Mouse (Mus musculus) cerebellum, adult 2 months (tissue): ENCODE measurements around the gene Plxna1. TPM values are rescaled to one million over a fixed set of nuclear protein-coding genes. Genes with fewer than 3 reads are reported as not detected.
A peak's percentile ranks its signal among the peaks of the same experiment; 100 is the strongest.

Experiments used
- DNase-seq, 2 experiments: peaks; one replicate each; pipeline ENCODE4 v3.0.0; 2021
- H3K27ac ChIP-seq: fragments of 200-500 bp; 2 replicates; pipeline ENCODE4 v1.5.1; 2012; ENCODE audit warnings: low read length, control low read depth, inconsistent platforms; ENCODE audit not compliant: insufficient read depth
- H3K27me3 ChIP-seq: fragments of 200-500 bp; 2 replicates; pipeline ENCODE4 v1.6.1; 2012; ENCODE audit warnings: inconsistent platforms, mild to moderate bottlenecking, low read length, moderate library complexity; ENCODE audit not compliant: control insufficient read depth, insufficient read depth
- H3K4me1 ChIP-seq: fragments of 200-500 bp; 2 replicates; pipeline ENCODE4 v1.6.1; 2011; ENCODE audit warnings: low read length; ENCODE audit not compliant: control insufficient read depth, insufficient read depth
- H3K4me3 ChIP-seq: fragments of 200-500 bp; replicated peaks from 2 replicates; pipeline ENCODE3; 2011; ENCODE audit warnings: mild to moderate bottlenecking, low read depth, low read length, control low read depth; ENCODE audit not compliant: insufficient read depth
- CTCF ChIP-seq: fragments of 200-500 bp; IDR thresholded peaks from 2 replicates; pipeline ENCODE4 v1.5.1; 2011; ENCODE audit warnings: low read depth, mild to moderate bottlenecking, control low read depth, low read length, moderate library complexity, borderline replicate concordance; ENCODE audit not compliant: insufficient read depth
- POLR2A ChIP-seq: fragments of 200-500 bp; IDR thresholded peaks from 2 replicates; pipeline ENCODE4 v1.6.1; 2011; ENCODE audit warnings: low read length, control low read depth, borderline replicate concordance; ENCODE audit not compliant: insufficient read depth
- WGBS: fragments of 180-500 bp; shearing (Covaris S2); methylation state at CpG from one replicate; pipeline ENCODE4 v1.1.7; 2018; 5-methylcytosine and 5-hydroxymethylcytosine counted together
- polyA plus RNA-seq: library from polyadenylated mRNA; depleted of rRNA; stranded (reverse); fragments of >200 nt; gene quantifications from 2 replicates; pipeline ENCODE4 v1.2.3, GENCODE M21; 2012

Gene Plxna1
- polyA plus RNA-seq, 1 experiment: 59.7 TPM

DNA sequence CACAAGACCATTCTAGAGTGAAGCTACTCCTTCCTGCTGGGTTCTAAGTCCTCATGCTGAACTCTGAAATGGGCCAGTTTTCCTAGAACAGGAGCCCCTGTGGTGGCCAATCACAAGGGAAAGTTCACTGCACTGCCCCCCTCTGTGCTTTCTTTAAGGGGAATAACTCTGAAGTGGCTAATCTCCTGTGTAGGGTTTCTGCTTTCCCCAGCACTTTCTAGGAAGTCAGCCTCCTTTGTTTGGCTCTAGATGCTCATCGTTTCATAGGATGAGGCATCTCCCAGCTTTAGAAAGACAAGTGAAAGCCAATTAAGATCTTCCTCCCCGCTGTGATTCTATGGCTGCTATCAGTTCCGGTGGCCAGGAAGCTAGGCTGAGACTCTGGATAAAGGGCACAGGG lies 18.3 kb upstream of the Plxna1 start:
- TF ChIP-seq CTCF: no peak
- no peak for TF ChIP-seq POLR2A
- Histone ChIP-seq H3K27me3 (no peaks in the 10 kb centered on the region), H3K4me3 (no peak overlapping the region), H3K4me1 (peaks cover 26% of the 10 kb centered on the region), H3K27ac (no peak overlapping the region)
- WGBS: 61% methylated on average over 3 of the region's 3 CpGs
- no peak for DNase-seq

DNA sequence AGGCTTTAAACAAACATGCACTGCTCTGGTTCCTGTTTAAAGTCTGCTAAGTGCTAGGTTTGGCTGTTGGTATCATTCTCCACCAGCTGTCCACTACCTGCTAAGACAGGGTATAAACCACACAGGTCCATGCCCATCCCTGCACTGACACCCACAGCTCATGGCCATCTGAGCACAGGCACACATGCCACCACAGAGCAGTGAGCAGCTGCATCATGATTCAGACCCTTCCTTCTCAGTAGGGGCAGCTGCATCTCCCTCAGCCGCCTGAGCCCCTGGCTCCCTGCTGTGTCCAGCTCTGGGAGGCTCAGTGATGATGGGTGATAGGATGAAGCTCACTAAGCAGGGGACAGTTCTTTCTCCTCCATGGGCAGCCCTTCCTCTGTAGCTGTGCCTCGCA lies 15.8 kb upstream of the Plxna1 start:
- H3K4me3 ChIP-seq: no peak overlapping the region
- no peaks in the 10 kb centered on the region for H3K27me3 ChIP-seq
- no peak for DNase-seq
- H3K27ac ChIP-seq: no peak overlapping the region
- 63% methylated on average over 2 of the region's 2 CpGs for WGBS
- TF ChIP-seq POLR2A (no peak), CTCF (no peak)
- H3K4me1 ChIP-seq: peaks cover 20% of the 10 kb centered on the region

DNA sequence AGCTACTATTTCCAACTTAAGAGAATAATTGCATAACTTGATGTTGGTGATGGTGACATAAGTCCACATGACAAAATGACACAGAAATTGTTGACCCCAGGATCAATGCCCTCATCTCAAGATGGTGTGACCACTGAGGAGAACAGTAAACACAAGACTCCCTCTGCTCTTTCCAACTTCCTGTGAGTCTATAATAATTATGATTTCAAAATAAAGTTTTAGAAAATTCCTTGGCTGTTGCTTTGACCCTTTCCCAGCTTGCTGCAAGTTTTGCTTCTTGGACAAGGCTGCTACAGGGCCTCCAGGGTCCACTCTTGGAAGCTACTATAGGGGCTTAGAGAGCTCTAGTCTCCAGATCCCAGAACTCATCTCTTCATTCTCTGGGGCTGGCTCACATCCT lies 6.4 kb upstream of the Plxna1 start:
- DNase-seq: no peak
- Histone ChIP-seq H3K27ac (no peak overlapping the region), H3K4me1 (no peaks in the 10 kb centered on the region; the same call in 1 of the 2 replicates), H3K4me3 (no peak overlapping the region), H3K27me3 (no peaks in the 10 kb centered on the region)
- no peak for TF ChIP-seq CTCF
- no peak for TF ChIP-seq POLR2A

DNA sequence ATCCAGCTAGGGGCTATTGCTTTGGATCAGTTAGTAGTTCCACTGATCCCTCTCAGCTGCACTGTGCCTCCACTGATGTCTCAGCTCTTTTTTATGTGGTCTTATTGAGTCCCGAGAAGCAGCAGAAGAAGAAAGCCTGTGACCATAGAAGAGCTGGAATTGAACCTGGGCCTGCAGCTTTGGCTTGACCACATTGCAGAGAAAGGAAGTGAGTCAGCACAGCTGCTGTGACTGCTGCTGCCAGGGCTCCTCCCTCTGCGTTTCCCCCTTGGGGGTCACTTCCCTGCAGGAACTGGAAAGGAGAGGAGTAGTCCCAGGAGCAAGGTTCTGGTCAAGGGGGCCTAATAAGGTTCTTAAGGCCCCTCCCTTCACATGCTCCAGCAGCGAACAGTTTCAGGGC lies 1.9 kb upstream of the Plxna1 start:
- H3K4me1 ChIP-seq: peaks cover 18% of the 10 kb centered on the region
- no peak overlapping the region for H3K27ac ChIP-seq
- 81% methylated on average over 3 of the region's 3 CpGs for WGBS
- TF ChIP-seq POLR2A: no peak
- no peak for TF ChIP-seq CTCF
- H3K4me3 ChIP-seq: no peak overlapping the region
- H3K27me3 ChIP-seq: no peaks in the 10 kb centered on the region
- peak in 1 of 2 experiments; percentile 8 for DNase-seq

DNA sequence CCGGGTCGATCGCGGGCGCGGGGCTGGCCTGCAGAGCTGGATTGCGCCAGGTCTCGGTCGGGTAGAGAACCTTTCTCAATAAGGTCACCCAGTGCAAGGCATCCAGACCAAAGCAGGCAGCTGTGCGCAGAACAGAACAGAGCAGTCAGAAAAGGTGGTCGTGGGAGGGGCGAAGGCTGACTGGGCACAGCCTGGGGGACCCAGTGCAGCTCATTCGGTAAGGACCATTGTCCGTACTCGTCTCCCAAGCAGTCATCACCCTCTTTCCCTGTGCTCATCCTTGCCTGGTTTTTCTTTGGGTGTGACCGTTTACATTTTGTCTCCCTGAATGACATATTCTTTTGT lies 659 bp upstream of the Plxna1 start:
- DNase-seq: no peak
- WGBS: 12% methylated on average over 16 of the region's 16 CpGs
- no peak for TF ChIP-seq CTCF
- no peak for TF ChIP-seq POLR2A
- Histone ChIP-seq H3K4me1 (peaks cover 26% of the 10 kb centered on the region), H3K4me3 (peak overlapping the region; percentile 87), H3K27me3 (no peaks in the 10 kb centered on the region), H3K27ac (peak overlapping the region; percentile 54; the same call in 1 of the 2 replicates)

- peaks cover 40% of the 10 kb centered on the region for H3K4me1 ChIP-seq
- H3K27me3 ChIP-seq: no peaks in the 10 kb centered on the region
- under 1% methylated on average over 76 of the region's 80 CpGs for whole genome bisulfite sequencing
- TF ChIP-seq CTCF (no peak), POLR2A (no peak)
- peak overlapping the region; percentile 63 for H3K4me3 ChIP-seq
- H3K27ac ChIP-seq: peak overlapping the region; percentile 34; the same call in 1 of the 2 replicates
- DNase-seq: peak; percentile 49 to 68
Observed at GRCm38 (mm10) chr6:89361418-89362280, 771 bp downstream of the Plxna1 start.

- Histone ChIP-seq H3K4me3 (peak overlapping the region; percentile 63), H3K27me3 (no peaks in the 10 kb centered on the region), H3K27ac (no peak overlapping the region), H3K4me1 (peaks cover 48% of the 10 kb centered on the region)
- DNase-seq: peak; percentile 28 to 35
- WGBS: 19% methylated on average over 8 of the region's 8 CpGs
- no peak for TF ChIP-seq POLR2A
- no peak for TF ChIP-seq CTCF
Observed at GRCm38 (mm10) chr6:89360709-89361417, 1.6 kb downstream of the Plxna1 start.
